Mouse (Mus musculus) limb, embryonic 11.5 days (tissue): ENCODE results near the gene Cwc27. TPM values are rescaled to one million over a fixed set of nuclear protein-coding genes. Genes with fewer than 3 reads are reported as not detected.

Source experiments
- ATAC-seq: fragments of 200-750 bp; cut with Nextera tagmentation; 2 replicates; pipeline ENCODE4 v1.8.0; 2017; ENCODE audit warnings: low read depth; ENCODE audit not compliant: insufficient number of reproducible peaks, low FRiP score, low TSS enrichment
- DNase-seq: peaks from one replicate; pipeline ENCODE4 v3.0.0-alpha.2; 2015; ENCODE audit warnings: low spot score
- H3K27ac ChIP-seq: fragments of 300-500 bp; sonication (generic); replicated peaks from 2 replicates; pipeline ENCODE4 v1.5.1; 2014; ENCODE audit warnings: low read depth, mild to moderate bottlenecking, low read length
- H3K27me3 ChIP-seq: fragments of 300-500 bp; sonication (generic); 2 replicates; pipeline ENCODE4 v1.6.1; 2014; ENCODE audit warnings: mild to moderate bottlenecking, low read length, mixed read lengths; ENCODE audit not compliant: control insufficient read depth, insufficient read depth
- H3K36me3 ChIP-seq: fragments of 300-500 bp; sonication (generic); 2 replicates; pipeline ENCODE4 v1.6.1; 2014; ENCODE audit warnings: mild to moderate bottlenecking, low read length, moderate library complexity, mixed read lengths; ENCODE audit not compliant: control insufficient read depth, insufficient read depth
- H3K4me1 ChIP-seq: fragments of 300-500 bp; sonication (generic); 2 replicates; pipeline ENCODE4 v1.6.1; 2014; ENCODE audit warnings: low read length, mixed read lengths; ENCODE audit not compliant: control insufficient read depth, insufficient read depth
- H3K4me2 ChIP-seq: fragments of 300-500 bp; sonication (generic); 2 replicates; pipeline ENCODE4 v1.6.1; 2014; ENCODE audit warnings: low read depth, mild to moderate bottlenecking, moderate library complexity; ENCODE audit not compliant: severe bottlenecking
- H3K4me3 ChIP-seq: fragments of 300-500 bp; sonication (generic); 2 replicates; pipeline ENCODE4 v1.5.1; 2014; ENCODE audit warnings: low read depth, low read length
- H3K9ac ChIP-seq: fragments of 300-500 bp; sonication (generic); 2 replicates; pipeline ENCODE4 v1.6.1; 2014; ENCODE audit warnings: mild to moderate bottlenecking, low read length
- H3K9me3 ChIP-seq: fragments of 300-500 bp; sonication (generic); 2 replicates; pipeline ENCODE4 v1.6.1; 2016; ENCODE audit warnings: low read length; ENCODE audit not compliant: control insufficient read depth
- WGBS: fragments of 180-500 bp; shearing (Covaris S2); extraction: QIAGEN DNeasy Blood & Tissue Kit; methylation state at CpG from one replicate; pipeline ENCODE4 v1.1.7; 2014; 5-methylcytosine and 5-hydroxymethylcytosine counted together
- polyA plus RNA-seq: library from polyadenylated mRNA; unstranded; fragments of >200 nt; fragmentation: Nextera tagmentation; extraction: Ambion mirVana; gene quantifications from 2 replicates; pipeline ENCODE4 v1.2.1, GENCODE M21; 2014

Cwc27 gene
- polyA plus RNA-seq, 1 experiment from 2014 or later, result 32.2 TPM

DNA sequence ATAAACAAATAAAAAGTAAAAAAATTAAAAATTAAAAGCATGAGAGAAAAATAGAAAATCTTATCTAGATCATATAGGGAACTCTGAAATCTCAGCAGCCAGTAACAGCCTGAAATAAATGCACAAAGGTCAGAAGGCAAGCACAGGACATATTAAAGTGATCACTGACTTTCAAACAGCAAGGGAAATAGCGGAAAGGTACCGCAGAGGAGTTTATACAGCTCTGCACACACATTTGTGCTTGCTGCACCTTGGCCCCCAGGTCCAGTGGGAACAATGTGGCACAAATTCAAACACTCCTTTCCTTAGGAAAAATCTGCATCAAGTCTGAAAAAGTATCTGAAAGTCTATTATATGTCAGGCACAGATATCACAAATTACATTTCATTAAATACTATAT is 166.3 kb downstream of the Cwc27 start:
- no peak overlapping the region for H3K4me3 ChIP-seq
- WGBS, result 67% methylated on average over 2 of the region's 2 CpGs
- H3K27ac ChIP-seq, result no peak overlapping the region
- DNase-seq (no peak), ATAC-seq (no peak)
- no peak overlapping the region for H3K4me2 ChIP-seq
- H3K36me3 ChIP-seq, result no peaks in the 10 kb centered on the region; the same call in 1 of the 2 replicates
- H3K9ac ChIP-seq, result no peak overlapping the region
- no peaks in the 10 kb centered on the region for H3K9me3 ChIP-seq
- no peaks in the 10 kb centered on the region for H3K27me3 ChIP-seq
- peaks cover 3% of the 10 kb centered on the region; the same call in 1 of the 2 replicates for H3K4me1 ChIP-seq

DNA sequence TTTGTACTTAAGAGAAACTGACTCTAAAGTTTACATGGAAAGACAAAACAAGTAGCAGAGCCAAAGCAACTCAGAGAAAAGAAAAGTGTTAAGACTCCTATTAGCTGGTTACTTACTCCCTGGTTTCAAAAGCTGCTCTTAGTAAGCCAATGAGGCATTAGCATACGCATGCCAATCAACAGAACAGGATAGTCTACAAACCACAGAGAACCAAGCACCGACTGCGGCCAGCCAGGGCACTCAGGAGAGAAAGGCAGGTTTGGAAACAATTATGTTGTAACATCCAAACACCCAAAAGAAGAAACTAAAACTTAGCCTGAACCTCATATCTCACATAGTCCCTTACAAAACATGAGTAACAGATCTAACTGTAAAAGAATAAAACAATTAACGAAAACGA is 166.8 kb downstream of the Cwc27 start:
- WGBS, result 60% methylated on average over 5 of the region's 5 CpGs
- no peak for ATAC-seq
- Histone ChIP-seq H3K4me1 (peaks cover 3% of the 10 kb centered on the region; the same call in 1 of the 2 replicates), H3K4me2 (no peak overlapping the region), H3K36me3 (no peaks in the 10 kb centered on the region; the same call in 1 of the 2 replicates), H3K4me3 (no peak overlapping the region), H3K9ac (no peak overlapping the region), H3K27ac (no peak overlapping the region), H3K9me3 (no peaks in the 10 kb centered on the region), H3K27me3 (no peaks in the 10 kb centered on the region)
- DNase-seq, result no peak

DNA sequence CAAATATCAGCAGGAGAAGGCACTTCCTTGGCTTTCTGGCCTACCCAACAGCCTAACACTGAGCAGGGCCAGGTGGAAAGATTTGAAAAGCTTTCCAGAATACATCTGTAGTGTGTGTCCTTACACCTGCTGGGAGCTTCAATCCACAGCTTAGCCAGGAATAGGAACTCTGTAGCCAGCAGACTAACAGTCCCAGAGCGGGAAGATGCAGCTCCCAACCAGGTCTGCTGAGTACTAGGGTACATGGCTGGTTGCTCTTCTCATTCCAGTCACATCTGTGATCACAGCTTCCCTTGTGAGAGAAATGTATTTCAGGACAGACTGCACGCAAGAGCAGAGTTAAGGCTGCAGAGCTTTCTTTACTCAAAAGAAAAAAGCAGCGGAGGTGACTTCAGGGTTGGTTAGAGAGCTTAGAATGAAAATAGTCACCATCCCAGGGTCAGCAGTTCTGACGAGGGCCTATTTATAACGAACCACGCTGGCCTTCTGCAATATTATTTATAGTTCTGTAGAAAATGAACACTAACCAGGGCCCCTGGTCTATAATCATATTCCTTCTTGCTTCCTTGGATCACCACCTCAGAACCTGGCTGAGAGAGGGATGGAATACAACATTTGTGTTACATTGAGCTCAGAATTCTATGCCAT is 171.0 kb downstream of the Cwc27 start:
- no peak overlapping the region for H3K27ac ChIP-seq
- ATAC-seq (no peak), DNase-seq (no peak)
- no peaks in the 10 kb centered on the region for H3K27me3 ChIP-seq
- no peak overlapping the region for H3K9ac ChIP-seq
- no peaks in the 10 kb centered on the region for H3K4me1 ChIP-seq
- no peak overlapping the region for H3K4me3 ChIP-seq
- WGBS, result 91% methylated on average over 6 of the region's 6 CpGs
- H3K36me3 ChIP-seq, result no peaks in the 10 kb centered on the region
- H3K9me3 ChIP-seq, result no peaks in the 10 kb centered on the region
- no peak overlapping the region for H3K4me2 ChIP-seq

DNA sequence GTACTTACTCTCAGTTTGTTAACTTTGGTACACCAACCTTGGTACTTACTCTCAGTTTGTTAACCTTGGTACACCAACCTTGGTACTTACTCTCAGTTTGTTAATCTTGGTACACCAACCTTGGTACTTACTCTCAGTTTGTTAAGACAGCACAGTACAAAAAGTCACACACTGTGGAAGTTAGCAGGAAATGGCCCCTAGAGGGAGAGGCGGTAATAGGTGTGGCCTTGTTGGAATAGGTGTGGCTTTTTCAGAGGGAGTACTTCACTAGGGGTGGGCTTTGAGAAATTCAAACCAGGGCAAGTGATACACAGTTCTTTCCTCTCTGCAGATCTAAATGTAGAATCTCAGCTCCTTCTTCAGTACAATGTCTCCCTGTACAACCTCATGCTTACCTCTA is 172.8 kb downstream of the Cwc27 start:
- no peak overlapping the region for H3K27ac ChIP-seq
- H3K4me3 ChIP-seq, result no peak overlapping the region
- ATAC-seq (no peak), DNase-seq (no peak)
- H3K36me3 ChIP-seq, result no peaks in the 10 kb centered on the region
- no peaks in the 10 kb centered on the region for H3K9me3 ChIP-seq
- H3K9ac ChIP-seq, result no peak overlapping the region
- 95% methylated on average over 1 of the region's 1 CpGs for WGBS
- no peaks in the 10 kb centered on the region for H3K27me3 ChIP-seq
- no peak overlapping the region for H3K4me2 ChIP-seq
- no peaks in the 10 kb centered on the region for H3K4me1 ChIP-seq

DNA sequence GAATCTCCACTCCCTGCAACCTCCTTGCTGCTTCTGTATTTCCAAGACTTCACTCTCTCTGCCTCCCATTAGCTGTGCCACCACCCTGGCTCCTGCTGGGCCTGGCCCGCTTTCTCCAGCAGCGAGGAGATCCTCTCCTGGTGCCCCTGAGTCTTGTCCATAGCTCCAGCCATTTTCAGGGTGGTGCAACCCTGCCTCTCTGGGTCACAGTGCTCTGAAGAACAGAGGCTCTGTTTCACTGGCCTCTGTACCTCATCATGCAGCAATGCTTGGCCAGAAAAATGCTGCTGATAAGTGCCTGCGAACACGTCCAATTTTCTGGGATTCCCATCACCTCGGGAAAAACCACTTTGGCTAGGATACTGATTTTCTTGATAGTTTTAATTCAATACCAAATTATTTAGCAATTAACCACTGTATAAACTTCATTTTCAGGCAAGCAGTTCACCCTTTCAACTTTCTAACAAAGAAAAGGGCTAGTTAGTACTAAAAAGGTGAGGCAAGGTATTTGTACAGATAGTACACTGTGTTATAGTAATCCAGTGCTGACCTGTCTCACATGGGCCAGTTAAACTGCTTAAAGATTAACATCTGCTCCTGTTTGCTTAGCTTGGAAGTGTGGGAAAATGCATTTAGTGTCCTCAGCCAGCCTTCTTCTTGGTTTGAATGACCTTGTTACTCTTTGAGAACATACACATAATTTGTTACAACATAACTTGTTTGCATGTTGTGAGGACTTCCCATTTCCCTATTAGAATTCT is 176.1 kb downstream of the Cwc27 start:
- no peak overlapping the region for H3K9ac ChIP-seq
- DNase-seq, result no peak
- 84% methylated on average over 5 of the region's 5 CpGs for WGBS
- H3K4me2 ChIP-seq, result no peak overlapping the region
- no peaks in the 10 kb centered on the region for H3K9me3 ChIP-seq
- H3K27ac ChIP-seq, result no peak overlapping the region
- no peaks in the 10 kb centered on the region for H3K4me1 ChIP-seq
- no peak overlapping the region for H3K4me3 ChIP-seq
- no peak for ATAC-seq
- H3K27me3 ChIP-seq, result no peaks in the 10 kb centered on the region
- H3K36me3 ChIP-seq, result no peaks in the 10 kb centered on the region

DNA sequence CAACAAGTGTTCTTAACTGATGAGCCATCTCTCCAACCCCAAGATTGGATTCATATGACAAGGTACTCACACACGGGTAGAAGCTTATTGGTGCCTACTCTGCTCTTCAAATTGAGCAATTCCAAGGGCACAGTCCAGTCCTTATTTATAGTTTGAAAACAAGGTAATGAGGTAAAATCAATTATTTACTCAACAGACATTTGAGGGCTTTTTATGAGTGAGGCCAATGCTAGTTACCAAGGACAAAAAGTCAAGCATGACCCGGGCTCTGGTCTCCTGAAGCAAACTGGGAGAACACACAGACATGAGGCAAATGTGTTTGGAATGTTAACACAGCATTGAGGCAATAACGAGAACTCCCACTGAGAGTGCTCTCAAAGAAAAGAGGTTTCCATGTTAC is 178.0 kb downstream of the Cwc27 start:
- no peak overlapping the region for H3K9ac ChIP-seq
- DNase-seq (no peak), ATAC-seq (no peak)
- H3K4me1 ChIP-seq, result peaks cover 7% of the 10 kb centered on the region; the same call in 1 of the 2 replicates
- WGBS, result 65% methylated on average over 3 of the region's 3 CpGs
- no peak overlapping the region for H3K27ac ChIP-seq
- H3K4me2 ChIP-seq, result no peak overlapping the region
- H3K9me3 ChIP-seq, result no peaks in the 10 kb centered on the region
- H3K27me3 ChIP-seq, result no peaks in the 10 kb centered on the region
- H3K36me3 ChIP-seq, result no peaks in the 10 kb centered on the region
- no peak overlapping the region for H3K4me3 ChIP-seq

DNA sequence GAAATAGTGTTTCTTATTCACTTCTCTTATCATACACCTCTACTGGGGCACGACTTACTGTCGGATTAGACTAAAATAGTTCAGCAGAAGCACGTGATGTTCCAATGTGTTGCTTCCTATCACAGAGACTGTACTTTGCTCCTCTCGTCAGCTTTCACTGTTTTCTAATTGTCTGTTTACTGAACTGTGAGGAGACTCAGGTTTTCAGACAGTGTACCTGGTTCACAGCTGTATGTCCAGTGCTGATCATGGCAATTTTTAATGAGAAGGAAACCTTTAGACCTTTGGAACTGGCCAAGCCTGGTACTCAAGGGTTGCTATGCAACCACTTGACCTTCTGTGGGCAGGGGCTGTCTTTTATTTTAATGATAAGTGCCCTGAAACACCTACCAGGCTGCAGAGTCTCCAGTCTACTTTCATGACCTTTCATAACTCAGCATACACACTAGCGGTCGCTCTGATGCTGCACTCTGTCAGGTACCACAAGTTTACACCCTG is 180.9 kb downstream of the Cwc27 start:
- no peak overlapping the region for H3K9ac ChIP-seq
- no peaks in the 10 kb centered on the region for H3K36me3 ChIP-seq
- no peak overlapping the region for H3K4me3 ChIP-seq
- no peak for DNase-seq
- ATAC-seq, result no peak
- H3K27me3 ChIP-seq, result no peaks in the 10 kb centered on the region
- no peak overlapping the region for H3K27ac ChIP-seq
- no peaks in the 10 kb centered on the region for H3K9me3 ChIP-seq
- 75% methylated on average over 6 of the region's 6 CpGs for WGBS
- H3K4me2 ChIP-seq, result no peak overlapping the region
- peaks cover 9% of the 10 kb centered on the region; the same call in 1 of the 2 replicates for H3K4me1 ChIP-seq

DNA sequence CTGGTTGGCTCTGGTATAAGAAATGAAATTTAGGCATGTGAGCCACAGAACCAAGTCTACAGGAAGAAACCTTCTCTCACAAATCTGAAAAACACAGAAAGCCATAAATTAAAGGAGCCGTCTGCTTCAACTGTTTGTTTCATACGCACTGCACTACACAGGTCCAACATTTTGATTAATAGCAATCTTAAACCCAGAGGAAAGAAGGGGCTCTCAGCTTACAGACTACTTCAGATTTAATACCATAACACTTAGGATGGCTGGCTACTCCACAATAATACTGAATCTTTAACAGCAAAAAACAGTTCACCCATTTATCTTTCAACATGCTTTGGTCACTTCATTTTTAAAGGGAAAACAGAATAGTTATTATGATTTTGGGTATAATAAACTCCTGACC is 182.2 kb downstream of the Cwc27 start:
- H3K27me3 ChIP-seq, result no peaks in the 10 kb centered on the region
- no peak for DNase-seq
- ATAC-seq, result peak; percentile 88
- no peaks in the 10 kb centered on the region for H3K9me3 ChIP-seq
- H3K4me2 ChIP-seq, result no peak overlapping the region
- H3K36me3 ChIP-seq, result no peaks in the 10 kb centered on the region
- H3K4me3 ChIP-seq, result no peak overlapping the region
- no peak overlapping the region for H3K9ac ChIP-seq
- WGBS, result 19% methylated on average over 2 of the region's 2 CpGs
- no peak overlapping the region for H3K27ac ChIP-seq
- peaks cover 9% of the 10 kb centered on the region; the same call in 1 of the 2 replicates for H3K4me1 ChIP-seq
